Mouse (Mus musculus) cortical plate, adult 2 months (tissue): ENCODE data around the gene Zfp184.

Experiments
- CTCF ChIP-seq: fragments of 200-500 bp; IDR thresholded peaks from 2 replicates; pipeline ENCODE4 v1.5.1; 2011; ENCODE audit warnings: mild to moderate bottlenecking, control low read depth, low read length; ENCODE audit not compliant: insufficient read depth; ENCODE audit errors: extremely low read depth
- POLR2A ChIP-seq: fragments of 200-500 bp; IDR thresholded peaks from 2 replicates; pipeline ENCODE4 v1.6.1; 2011; ENCODE audit warnings: mild to moderate bottlenecking, low read length, control low read depth; ENCODE audit not compliant: insufficient read depth; ENCODE audit errors: extremely low read depth

GRCm38 (mm10) chr13:21943644-21944043 is 1.2 kb upstream of the Zfp184 start:
- no peak for TF ChIP-seq CTCF
- TF ChIP-seq POLR2A = no peak
